Mouse (Mus musculus) kidney, postnatal 0 days (tissue): ENCODE measurements around the gene Klhl10. TPM values are rescaled to one million over a fixed set of nuclear protein-coding genes. Genes with fewer than 3 reads are reported as not detected.

Experiments
- ATAC-seq: fragments of 200-750 bp; cut with Nextera tagmentation; replicated peaks from 2 replicates; pipeline ENCODE4 v1.8.0; 2017; ENCODE audit warnings: low read depth, moderate number of reproducible peaks, moderate TSS enrichment, moderate library complexity; ENCODE audit not compliant: low FRiP score
- DNase-seq: peaks from one replicate; pipeline ENCODE4 v3.0.0-alpha.2; 2016; ENCODE audit warnings: low spot score
- H3K27ac ChIP-seq: fragments of 300-500 bp; sonication (generic); 2 replicates; pipeline ENCODE4 v1.5.1; 2014; ENCODE audit warnings: mild to moderate bottlenecking
- H3K27me3 ChIP-seq: fragments of 300-500 bp; sonication (generic); 2 replicates; pipeline ENCODE4 v1.6.1; 2014; ENCODE audit warnings: low read length, mixed read lengths; ENCODE audit not compliant: insufficient read depth
- H3K36me3 ChIP-seq: fragments of 300-500 bp; sonication (generic); 2 replicates; pipeline ENCODE4 v1.6.1; 2014; ENCODE audit warnings: low read length, mixed read lengths; ENCODE audit not compliant: insufficient read depth
- H3K4me1 ChIP-seq: fragments of 300-500 bp; sonication (generic); replicated peaks from 2 replicates; pipeline ENCODE4 v1.6.1; 2014; ENCODE audit warnings: antibody characterized with exemption, low read length, mixed read lengths; ENCODE audit not compliant: insufficient read depth
- H3K4me2 ChIP-seq: fragments of 300-500 bp; sonication (generic); 2 replicates; pipeline ENCODE4 v1.6.1; 2014; ENCODE audit warnings: mild to moderate bottlenecking, low read length, moderate library complexity, mixed read lengths
- H3K4me3 ChIP-seq: fragments of 300-500 bp; sonication (generic); replicated peaks from 2 replicates; pipeline ENCODE4 v1.5.1; 2014; ENCODE audit warnings: low read depth, low read length
- H3K9ac ChIP-seq: fragments of 300-500 bp; sonication (generic); 2 replicates; pipeline ENCODE4 v1.6.1; 2014; ENCODE audit warnings: low read depth, low read length
- H3K9me3 ChIP-seq: fragments of 300-500 bp; sonication (generic); replicated peaks from 2 replicates; pipeline ENCODE4 v1.6.1; 2016; ENCODE audit warnings: low read length, inconsistent platforms, mixed read lengths
- CTCF ChIP-seq: IDR thresholded peaks from 2 replicates; pipeline ENCODE4 v1.5.1; 2016; ENCODE audit warnings: antibody characterized with exemption, low read depth, mild to moderate bottlenecking, moderate library complexity
- WGBS: fragments of 180-500 bp; shearing (Covaris S2); extraction: QIAGEN DNeasy Blood & Tissue Kit; methylation state at CpG from one replicate; pipeline ENCODE4 v1.1.7; 2014; 5-methylcytosine and 5-hydroxymethylcytosine counted together
- polyA plus RNA-seq: library from polyadenylated mRNA; unstranded; fragments of >200 nt; fragmentation: Nextera tagmentation; extraction: Ambion mirVana; gene quantifications from 2 replicates; pipeline ENCODE4 v1.2.1, GENCODE M21; 2015

Klhl10 gene
- polyA plus RNA-seq: 0.29 and 0.32 TPM in 2 replicates

GRCm38 (mm10) chr11:100441797-100442196 is at the start of gene Klhl10, which contains the start of gene Nt5c3b:
Gene Klhl10, plus strand, starts transcription at chr11:100441917.
Gene Nt5c3b, minus strand, starts transcription at chr11:100441808.
- Histone ChIP-seq H3K4me3 (peak within 1 kb of the TSS; percentile 85), H3K27me3 (no peaks in the 10 kb centered on the region), H3K36me3 (peaks cover under 1% of the 10 kb centered on the region; the same call in 1 of the 2 replicates), H3K9me3 (no peaks in the 10 kb centered on the region), H3K9ac (peak within 1 kb of the TSS; percentile 91), H3K4me2 (peak within 1 kb of the TSS; percentile 96), H3K4me1 (peaks cover 16% of the 10 kb centered on the region), H3K27ac (peak within 1 kb of the TSS; percentile 16; the same call in 1 of the 2 replicates)
- ATAC-seq: no peak
- no peak for TF ChIP-seq CTCF
- 62% methylated on average over 8 of the region's 8 CpGs for WGBS
- DNase-seq: no peak

GRCm38 (mm10) chr11:100392958-100393357 is 48.8 kb upstream of the Klhl10 start:
- no peaks in the 10 kb centered on the region for H3K27me3 ChIP-seq
- WGBS: 77% methylated on average over 5 of the region's 5 CpGs
- 0 out of 2 replicates have a peak overlapping the region, but pooled peaks have one; percentile 10 for H3K27ac ChIP-seq
- no peaks in the 10 kb centered on the region for H3K36me3 ChIP-seq
- DNase-seq (no peak), ATAC-seq (no peak)
- no peaks in the 10 kb centered on the region for H3K9me3 ChIP-seq
- H3K4me3 ChIP-seq: no peak overlapping the region
- peaks cover 66% of the 10 kb centered on the region for H3K4me1 ChIP-seq
- H3K4me2 ChIP-seq: no peak overlapping the region
- no peak for TF ChIP-seq CTCF
- no peak overlapping the region for H3K9ac ChIP-seq

GRCm38 (mm10) chr11:100393733-100394132 is 48.0 kb upstream of the Klhl10 start:
- no peak for DNase-seq
- no peak for ATAC-seq
- Histone ChIP-seq H3K4me3 (no peak overlapping the region), H3K4me1 (peaks cover 58% of the 10 kb centered on the region), H3K4me2 (peak overlapping the region; percentile 10; the same call in 1 of the 2 replicates), H3K36me3 (no peaks in the 10 kb centered on the region), H3K9me3 (no peaks in the 10 kb centered on the region), H3K9ac (no peak overlapping the region), H3K27ac (peak overlapping the region; percentile 10; the same call in 1 of the 2 replicates), H3K27me3 (no peaks in the 10 kb centered on the region)
- no peak for TF ChIP-seq CTCF
- 41% methylated on average over 7 of the region's 7 CpGs for WGBS

GRCm38 (mm10) chr11:100394353-100395074 is 47.2 kb upstream of the Klhl10 start:
- Histone ChIP-seq H3K27me3 (no peaks in the 10 kb centered on the region), H3K9me3 (no peaks in the 10 kb centered on the region), H3K4me1 (peaks cover 52% of the 10 kb centered on the region), H3K4me3 (peak overlapping the region; percentile 83; the same call in 1 of the 2 replicates), H3K4me2 (peak overlapping the region; percentile 74), H3K36me3 (no peaks in the 10 kb centered on the region), H3K27ac (peak overlapping the region; percentile 97), H3K9ac (0 out of 2 replicates have a peak overlapping the region, but pooled peaks have one; percentile 27)
- 46% methylated on average over 5 of the region's 5 CpGs for WGBS
- no peak for DNase-seq
- ATAC-seq: no peak
- TF ChIP-seq CTCF: no peak

GRCm38 (mm10) chr11:100395200-100395599 is 46.5 kb upstream of the Klhl10 start:
- H3K36me3 ChIP-seq: no peaks in the 10 kb centered on the region
- peaks cover 45% of the 10 kb centered on the region for H3K4me1 ChIP-seq
- peak overlapping the region; percentile 97 for H3K27ac ChIP-seq
- no peak for TF ChIP-seq CTCF
- ATAC-seq (peak; percentile 35), DNase-seq (peak; percentile 86)
- peak overlapping the region; percentile 74 for H3K4me2 ChIP-seq
- 9% methylated on average over 11 of the region's 11 CpGs for WGBS
- no peaks in the 10 kb centered on the region for H3K9me3 ChIP-seq
- H3K9ac ChIP-seq: 0 out of 2 replicates have a peak overlapping the region, but pooled peaks have one; percentile 27
- peak overlapping the region; percentile 83 for H3K4me3 ChIP-seq
- H3K27me3 ChIP-seq: no peaks in the 10 kb centered on the region

- no peak for ATAC-seq
- Histone ChIP-seq H3K4me1 (peaks cover 41% of the 10 kb centered on the region), H3K4me2 (peak overlapping the region; percentile 74), H3K27ac (peak overlapping the region; percentile 97), H3K27me3 (no peaks in the 10 kb centered on the region), H3K9ac (peak overlapping the region; percentile 90), H3K9me3 (no peaks in the 10 kb centered on the region), H3K36me3 (no peaks in the 10 kb centered on the region), H3K4me3 (peak overlapping the region; percentile 83)
- DNase-seq: peak; percentile 60
- WGBS: 22% methylated on average over 17 of the region's 17 CpGs
- TF ChIP-seq CTCF: no peak
Observed at GRCm38 (mm10) chr11:100395861-100396631, 45.7 kb upstream of the Klhl10 start.
